Mouse (Mus musculus) bone marrow macrophage, adult 2 months (primary cell): ENCODE data around the gene Gm10837. TPM values are rescaled to one million over a fixed set of nuclear protein-coding genes. Genes with fewer than 3 reads are reported as not detected.

Experiments used
- H3K27ac ChIP-seq: 2 replicates; pipeline ENCODE4 v1.5.1; 2012; ENCODE audit warnings: low read depth, low read length; ENCODE audit not compliant: insufficient read depth
- H3K4me1 ChIP-seq: 2 replicates; pipeline ENCODE4 v1.6.1; 2012; ENCODE audit warnings: low read length; ENCODE audit not compliant: control insufficient read depth, insufficient read depth
- H3K4me3 ChIP-seq: 2 replicates; pipeline ENCODE4 v1.5.1; 2012; ENCODE audit warnings: mild to moderate bottlenecking, low read length, moderate library complexity; ENCODE audit not compliant: insufficient read depth
- CTCF ChIP-seq: IDR thresholded peaks from 2 replicates; pipeline ENCODE4 v1.5.1; 2012; ENCODE audit warnings: low read depth, mild to moderate bottlenecking, low read length, moderate library complexity
- POLR2A ChIP-seq: IDR thresholded peaks from 2 replicates; pipeline ENCODE4 v1.6.1; 2012; ENCODE audit warnings: mild to moderate bottlenecking, low read depth, low read length, borderline replicate concordance
- polyA plus RNA-seq: library from polyadenylated mRNA; stranded (reverse); fragments of >200 nt; gene quantifications from 2 replicates; pipeline ENCODE4 v1.2.4, GENCODE M21; 2012; ENCODE audit not compliant: missing spikeins, insufficient read depth, insufficient read length

The Gm10837 gene
- polyA plus RNA-seq, 1 experiment: not detected

- peak within 1 kb of the TSS; percentile 57 for H3K4me3 ChIP-seq
- no peak for TF ChIP-seq CTCF
- TF ChIP-seq POLR2A: no peak
- H3K27ac ChIP-seq: no peak within 1 kb of the TSS
- H3K4me1 ChIP-seq: no peaks in the 10 kb centered on the region
Observed at GRCm38 (mm10) chr14:122464763-122465741, 25.3 kb upstream of the Gm10837 start, which contains the start of gene Zic5. TSS of gene Zic5 (minus strand) at chr14:122465677.

- no peaks in the 10 kb centered on the region for H3K4me1 ChIP-seq
- no peak overlapping the region for H3K27ac ChIP-seq
- H3K4me3 ChIP-seq: no peak overlapping the region
- TF ChIP-seq CTCF: no peak
- TF ChIP-seq POLR2A: no peak
Observed at GRCm38 (mm10) chr14:122465931-122466490, 24.4 kb upstream of the Gm10837 start.

GRCm38 (mm10) chr14:122466756-122467362 lies 23.5 kb upstream of the Gm10837 start:
- Histone ChIP-seq H3K4me1 (peaks cover 2% of the 10 kb centered on the region; the same call in 1 of the 2 replicates), H3K4me3 (no peak overlapping the region), H3K27ac (no peak overlapping the region)
- TF ChIP-seq CTCF: no peak
- no peak for TF ChIP-seq POLR2A

GRCm38 (mm10) chr14:122467926-122468841 lies 22.2 kb upstream of the Gm10837 start:
- no peak overlapping the region for H3K27ac ChIP-seq
- TF ChIP-seq POLR2A (no peak), CTCF (no peak)
- H3K4me3 ChIP-seq: no peak overlapping the region
- peaks cover 2% of the 10 kb centered on the region; the same call in 1 of the 2 replicates for H3K4me1 ChIP-seq

GRCm38 (mm10) chr14:122468971-122469755 lies 21.2 kb upstream of the Gm10837 start:
- Histone ChIP-seq H3K4me1 (peaks cover 2% of the 10 kb centered on the region; the same call in 1 of the 2 replicates), H3K27ac (no peak overlapping the region), H3K4me3 (no peak overlapping the region)
- TF ChIP-seq CTCF: no peak
- no peak for TF ChIP-seq POLR2A

GRCm38 (mm10) chr14:122471449-122472085 lies 18.8 kb upstream of the Gm10837 start:
- H3K4me1 ChIP-seq: peaks cover 2% of the 10 kb centered on the region; the same call in 1 of the 2 replicates
- H3K27ac ChIP-seq: no peak overlapping the region
- peak overlapping the region; percentile 9; the same call in 1 of the 2 replicates for H3K4me3 ChIP-seq
- no peak for TF ChIP-seq POLR2A
- no peak for TF ChIP-seq CTCF

- H3K4me1 ChIP-seq: peaks cover 2% of the 10 kb centered on the region; the same call in 1 of the 2 replicates
- TF ChIP-seq POLR2A (no peak), CTCF (no peak)
- no peak overlapping the region for H3K4me3 ChIP-seq
- no peak overlapping the region for H3K27ac ChIP-seq
Observed at GRCm38 (mm10) chr14:122472161-122472560, 18.2 kb upstream of the Gm10837 start.

- Histone ChIP-seq H3K4me1 (peaks cover 2% of the 10 kb centered on the region; the same call in 1 of the 2 replicates), H3K27ac (no peak overlapping the region), H3K4me3 (no peak overlapping the region)
- TF ChIP-seq POLR2A: no peak
- TF ChIP-seq CTCF: no peak
Observed at GRCm38 (mm10) chr14:122472647-122473046, 17.7 kb upstream of the Gm10837 start.
